8 mouse cellular contexts compared by ENCODE assay signal in genomic region chr4:46388556-46388955, GRCm38 (mm10). TPM values are rescaled to one million over a fixed set of nuclear protein-coding genes. Genes with fewer than 3 reads are reported as not detected.
DNase-seq lines count a peak whose midpoint lies in the region; ATAC-seq lines count a peak whose summit lies in the region.

No protein-coding gene starts in this region.

- no peaks in the 10 kb centered on the region for H3K4me1 ChIP-seq in heart, embryonic 11.5 days (ENCODE audit: control insufficient read depth, insufficient read depth, low read length)
- no peaks in the 10 kb centered on the region; the same call in 1 of the 2 replicates for H3K4me1 ChIP-seq in forebrain, embryonic 11.5 days (replicated peaks; ENCODE audit: control insufficient read depth, insufficient read depth, low read length)
- H3K4me1 ChIP-seq in liver, embryonic 13.5 days (replicated peaks): peaks cover 56% of the 10 kb centered on the region

- peaks cover 5% of the 10 kb centered on the region; the same call in 1 of the 2 replicates for H3K36me3 ChIP-seq in heart, embryonic 11.5 days (ENCODE audit: control insufficient read depth, insufficient read depth, low read length)
- no peaks in the 10 kb centered on the region; the same call in 1 of the 2 replicates for H3K36me3 ChIP-seq in forebrain, embryonic 11.5 days (ENCODE audit: control insufficient read depth, insufficient read depth, low read length)
- peaks cover 71% of the 10 kb centered on the region for H3K36me3 ChIP-seq in liver, embryonic 13.5 days

- H3K9me3 ChIP-seq in heart, embryonic 11.5 days (replicated peaks; ENCODE audit: control insufficient read depth, low read length): no peaks in the 10 kb centered on the region
- H3K9me3 ChIP-seq in forebrain, embryonic 11.5 days (ENCODE audit: control insufficient read depth, low read length): no peaks in the 10 kb centered on the region
- no peaks in the 10 kb centered on the region for H3K9me3 ChIP-seq in liver, embryonic 13.5 days (replicated peaks)

- H3K27ac ChIP-seq in heart, embryonic 11.5 days (ENCODE audit: low read depth, low read length): no peak overlapping the region
- H3K27ac ChIP-seq in forebrain, embryonic 11.5 days (ENCODE audit: low read depth, low read length): no peak overlapping the region
- peak overlapping the region; percentile 94 for H3K27ac ChIP-seq in liver, embryonic 13.5 days

- no peaks in the 10 kb centered on the region for H3K27me3 ChIP-seq in heart, embryonic 11.5 days (ENCODE audit: control insufficient read depth, insufficient read depth, low read length)
- no peaks in the 10 kb centered on the region for H3K27me3 ChIP-seq in forebrain, embryonic 11.5 days (ENCODE audit: control insufficient read depth, insufficient read depth, low read length)
- H3K27me3 ChIP-seq in liver, embryonic 13.5 days: no peaks in the 10 kb centered on the region

- peak overlapping the region; percentile 68 for H3K4me2 ChIP-seq in heart, embryonic 11.5 days
- peak overlapping the region; percentile 71; the same call in 1 of the 2 replicates for H3K4me2 ChIP-seq in forebrain, embryonic 11.5 days (ENCODE audit: low read depth, low read length, severe bottlenecking)
- H3K4me2 ChIP-seq in liver, embryonic 13.5 days: peak overlapping the region; percentile 77

- no peak for ATAC-seq in heart, embryonic 11.5 days (replicated peaks; ENCODE audit: insufficient number of reproducible peaks, low FRiP score, low TSS enrichment)
- ATAC-seq in forebrain, embryonic 11.5 days (replicated peaks; ENCODE audit: low FRiP score): no peak
- no peak for ATAC-seq in liver, embryonic 13.5 days (ENCODE audit: low read depth)

- DNase-seq in heart, adult 11 months: no peak
- DNase-seq in CD4-positive, CD25-positive, alpha-beta regulatory T cell, adult 2 months (ENCODE audit: low read depth, low spot score): peak; percentile 60
- no peak for DNase-seq in forebrain, embryonic 11.5 days (ENCODE audit: low spot score)
- DNase-seq in liver, embryonic 13.5 days: no peak
- DNase-seq in adrenal gland, postnatal 10 days: no peak
- DNase-seq in urinary bladder, adult 18-20 months (ENCODE audit: low spot score in 2 of 2): no peak
- no peak for DNase-seq in left cerebral cortex, adult 11 months (ENCODE audit: low spot score)

- peak overlapping the region; percentile 71 for H3K4me3 ChIP-seq in heart, embryonic 11.5 days (ENCODE audit: low read depth, low read length)
- H3K4me3 ChIP-seq in forebrain, embryonic 11.5 days (ENCODE audit: low read depth, low read length): peak overlapping the region; percentile 64
- H3K4me3 ChIP-seq in liver, embryonic 13.5 days (replicated peaks): peak overlapping the region; percentile 62

- H3K9ac ChIP-seq in heart, embryonic 11.5 days (ENCODE audit: low read depth, low read length): peak overlapping the region; percentile 94; the same call in 1 of the 2 replicates
- peak overlapping the region; percentile 90; the same call in 1 of the 2 replicates for H3K9ac ChIP-seq in forebrain, embryonic 11.5 days (ENCODE audit: low read length)
- peak overlapping the region; percentile 80 for H3K9ac ChIP-seq in liver, embryonic 13.5 days

- 30% methylated on average over 5 of the region's 5 CpGs for WGBS in heart, embryonic 11.5 days (ENCODE audit: insufficient replicate concordance)
- WGBS in forebrain, embryonic 11.5 days: 38% methylated on average over 5 of the region's 5 CpGs
- 9% methylated on average over 5 of the region's 5 CpGs for WGBS in liver, embryonic 13.5 days (ENCODE audit: insufficient replicate concordance)

RNA-seq across cellular contexts. Expression of gene Trmo, which starts 0.7 kb away (rescaled TPM):
- 8.4 and 11.5 TPM in 2 replicates for polyA plus RNA-seq in heart, embryonic 11.5 days (2014; fragmentation: Nextera tagmentation; extraction: Ambion mirVana)
- 10.9 and 11.6 TPM in 2 replicates for polyA plus RNA-seq in forebrain, embryonic 11.5 days (2014; fragmentation: Nextera tagmentation; extraction: Ambion mirVana)
- polyA plus RNA-seq in liver, embryonic 13.5 days (2015; fragmentation: Nextera tagmentation; extraction: Ambion mirVana): 8.7 and 9.7 TPM in 2 replicates
- 1 to 10 TPM; 5.5 to 7.3 TPM for total RNA-seq in adrenal gland, postnatal 10 days (2021)

RNA-seq across cellular contexts. Expression of gene Hemgn, which starts 24.8 kb away (rescaled TPM):
- 64.3 and 76.3 TPM in 2 replicates for polyA plus RNA-seq in heart, embryonic 11.5 days (2014; fragmentation: Nextera tagmentation; extraction: Ambion mirVana)
- 19.7 and 21.0 TPM in 2 replicates for polyA plus RNA-seq in forebrain, embryonic 11.5 days (2014; fragmentation: Nextera tagmentation; extraction: Ambion mirVana)
- polyA plus RNA-seq in liver, embryonic 13.5 days (2015; fragmentation: Nextera tagmentation; extraction: Ambion mirVana): 405 and 482 TPM in 2 replicates
- 1 to 10 TPM; 3.4 to 6.7 TPM for total RNA-seq in adrenal gland, postnatal 10 days (2021)

RNA-seq across cellular contexts. Expression of gene Foxe1, which starts 45.1 kb away (rescaled TPM):
- 0.07 TPM in 2 replicates for polyA plus RNA-seq in heart, embryonic 11.5 days (2014; fragmentation: Nextera tagmentation; extraction: Ambion mirVana)
- 0.08 TPM in 1 of 2 replicates, not detected in the other for polyA plus RNA-seq in forebrain, embryonic 11.5 days (2014; fragmentation: Nextera tagmentation; extraction: Ambion mirVana)
- polyA plus RNA-seq in liver, embryonic 13.5 days (2015; fragmentation: Nextera tagmentation; extraction: Ambion mirVana): not detected in 2 replicates
- total RNA-seq in adrenal gland, postnatal 10 days (2021): not detected
